Mouse (Mus musculus) small intestine, adult 2 months (tissue): ENCODE measurements around the gene Vmn1r117. TPM values are rescaled to one million over a fixed set of nuclear protein-coding genes. Genes with fewer than 3 reads are reported as not detected.
"Not testable (repeated sequence)": the region's sequence is repeated elsewhere in the genome, so short reads cannot be mapped to it uniquely, and the experiment has no call there.

Experiments used
- H3K27ac ChIP-seq: fragments of 200-500 bp; 2 replicates; pipeline ENCODE4 v1.5.1; 2012; ENCODE audit warnings: low read depth, low read length, control low read depth, inconsistent platforms; ENCODE audit not compliant: insufficient read depth
- H3K27me3 ChIP-seq: fragments of 200-500 bp; 2 replicates; pipeline ENCODE4 v1.6.1; 2012; ENCODE audit warnings: mild to moderate bottlenecking, moderate library complexity, low read length, inconsistent platforms; ENCODE audit not compliant: control insufficient read depth, insufficient read depth
- H3K36me3 ChIP-seq: fragments of 200-500 bp; 2 replicates; pipeline ENCODE4 v1.6.1; 2012; ENCODE audit warnings: mild to moderate bottlenecking, low read length, control low read depth, inconsistent platforms; ENCODE audit not compliant: control insufficient read depth, insufficient read depth
- H3K4me1 ChIP-seq: fragments of 200-500 bp; 2 replicates; pipeline ENCODE4 v1.6.1; 2012; ENCODE audit warnings: low read length, inconsistent platforms, mixed read lengths; ENCODE audit not compliant: control insufficient read depth, insufficient read depth, insufficient read length
- H3K4me3 ChIP-seq: fragments of 200-500 bp; 2 replicates; pipeline ENCODE4 v1.5.1; 2012; ENCODE audit warnings: low read depth, mild to moderate bottlenecking, control low read depth, inconsistent platforms, low read length, moderate library complexity
- WGBS: fragments of 180-500 bp; shearing (Covaris S2); methylation state at CpG from one replicate; pipeline ENCODE4 v1.1.7; 2018; 5-methylcytosine and 5-hydroxymethylcytosine counted together
- polyA plus RNA-seq: library from polyadenylated mRNA; depleted of rRNA; stranded (reverse); fragments of >200 nt; gene quantifications from 2 replicates; pipeline ENCODE4 v1.2.3, GENCODE M21; 2012; rRNA removed

Vmn1r117 gene
- not detected in 2 replicates for polyA plus RNA-seq

DNA sequence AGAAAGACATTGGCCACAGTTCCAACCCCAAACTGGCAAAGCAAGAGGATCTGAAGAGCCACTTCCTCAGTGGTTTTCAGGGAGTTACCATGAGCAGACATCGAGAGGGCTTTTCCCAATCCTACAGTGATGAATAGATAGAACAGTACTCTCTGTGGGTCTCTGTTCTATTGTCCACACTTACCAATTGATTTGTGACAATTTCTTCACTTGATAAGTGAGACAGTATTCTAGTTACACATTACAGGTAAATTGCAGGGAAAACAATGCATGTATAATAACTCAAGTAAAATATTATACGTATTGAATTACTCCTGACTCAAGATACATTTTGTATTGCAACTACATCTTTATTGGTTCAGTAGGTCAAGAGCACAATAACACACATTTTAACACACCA lies at the start of gene Vmn1r117:
Gene Vmn1r117, minus strand, starts transcription at position 101 of the 400 bp plus-strand sequence.
- H3K36me3 ChIP-seq, H3K27me3 ChIP-seq, H3K4me3 ChIP-seq, H3K27ac ChIP-seq, H3K4me1 ChIP-seq: not testable (repeated sequence)
- no CpG with 5 or more reads among the region's 2 CpGs for WGBS

DNA sequence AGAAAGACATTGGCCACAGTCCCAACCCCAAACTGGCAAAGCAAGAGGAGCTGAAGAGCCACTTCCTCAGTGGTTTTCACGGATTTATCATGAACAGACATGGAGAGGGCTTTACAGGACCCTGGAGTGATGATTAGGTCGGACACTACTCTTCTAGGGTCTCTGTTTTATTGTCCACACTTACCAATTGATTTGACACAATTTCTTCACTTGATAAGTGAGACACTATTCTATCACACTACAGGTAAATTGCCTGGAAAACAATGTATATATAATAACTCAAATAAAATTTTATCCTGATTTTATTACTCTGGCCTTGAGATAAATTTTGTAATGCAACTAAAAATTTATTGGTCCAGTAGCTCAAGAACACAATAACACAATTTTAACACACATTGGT lies 28.3 kb upstream of the Vmn1r117 start, which contains the start of gene Vmn1r118:
Gene Vmn1r118, minus strand, starts transcription at position 101 of the 400 bp plus-strand sequence.
- not testable (repeated sequence) for H3K27me3 ChIP-seq, H3K27ac ChIP-seq, H3K4me1 ChIP-seq, H3K36me3 ChIP-seq, H3K4me3 ChIP-seq
- no CpG with 5 or more reads among the region's 2 CpGs for WGBS

GRCm38 (mm10) chr7:20871956-20872355 lies 12.0 kb downstream of the Vmn1r117 start, which contains the start of gene Vmn1r116:
Gene Vmn1r116, plus strand, starts transcription at chr7:20872256.
- 49% methylated on average over 3 of the region's 3 CpGs for WGBS
- not testable (repeated sequence) for H3K4me1 ChIP-seq, H3K27me3 ChIP-seq, H3K36me3 ChIP-seq, H3K4me3 ChIP-seq, H3K27ac ChIP-seq

- not testable (repeated sequence) for H3K4me3 ChIP-seq, H3K27me3 ChIP-seq, H3K27ac ChIP-seq, H3K4me1 ChIP-seq, H3K36me3 ChIP-seq
- 78% methylated on average over 1 of the region's 3 CpGs for WGBS
These were observed 39.0 kb downstream of the Vmn1r117 start, which contains the start of gene Vmn1r115 for GRCm38 (mm10) chr7:20844885-20845284. Gene Vmn1r115, minus strand, starts transcription at chr7:20844985.

Other genes starting within 250 kb of the Vmn1r117 start
- not detected in 2 replicates for gene Vmn1r107, start 215.2 kb downstream of the Vmn1r117 start, polyA plus RNA-seq
- not detected in 2 replicates for gene Vmn1r111, start 180.9 kb downstream of the Vmn1r117 start, polyA plus RNA-seq
- not detected in 2 replicates for gene Gm10668, start 153.5 kb downstream of the Vmn1r117 start, polyA plus RNA-seq
- not detected in 2 replicates for gene Vmn1r112, start 112.9 kb downstream of the Vmn1r117 start, polyA plus RNA-seq
- gene Vmn1r113, start 96.8 kb downstream of the Vmn1r117 start, polyA plus RNA-seq: not detected in 2 replicates
- not detected in 2 replicates for gene Vmn1r114, start 71.9 kb downstream of the Vmn1r117 start, polyA plus RNA-seq
- not detected in 2 replicates for gene Vmn1r115, start 39.1 kb downstream of the Vmn1r117 start, polyA plus RNA-seq
- gene Vmn1r116, start 11.9 kb downstream of the Vmn1r117 start, polyA plus RNA-seq: not detected in 2 replicates
- gene Vmn1r118, start 28.2 kb upstream of the Vmn1r117 start, polyA plus RNA-seq: not detected in 2 replicates
- not detected in 2 replicates for gene Vmn1r119, start 128.3 kb upstream of the Vmn1r117 start, polyA plus RNA-seq
- gene Vmn1r120, start 169.7 kb upstream of the Vmn1r117 start, polyA plus RNA-seq: not detected in 2 replicates
- gene Vmn1r121, start 214.4 kb upstream of the Vmn1r117 start, polyA plus RNA-seq: not detected in 2 replicates